Mouse (Mus musculus) midbrain, embryonic 11.5 days (tissue): ENCODE data around the gene Mcat. TPM values are rescaled to one million over a fixed set of nuclear protein-coding genes. Genes with fewer than 3 reads are reported as not detected.

Source experiments
- ATAC-seq: fragments of 200-750 bp; cut with Nextera tagmentation; 2 replicates; pipeline ENCODE4 v1.8.0; 2017; ENCODE audit warnings: moderate TSS enrichment, moderate library complexity; ENCODE audit not compliant: low FRiP score
- DNase-seq: peaks from one replicate; pipeline ENCODE4 v3.0.0; 2015; ENCODE audit warnings: low spot score; ENCODE audit errors: missing footprints
- H3K27ac ChIP-seq: fragments of 300-500 bp; sonication (generic); 2 replicates; pipeline ENCODE4 v1.5.1; 2014; ENCODE audit warnings: low read depth, low read length
- H3K27me3 ChIP-seq: fragments of 300-500 bp; sonication (generic); 2 replicates; pipeline ENCODE4 v1.6.1; 2014; ENCODE audit warnings: mild to moderate bottlenecking, low read length, moderate library complexity, mixed read lengths; ENCODE audit not compliant: control insufficient read depth, insufficient read depth
- H3K36me3 ChIP-seq: fragments of 300-500 bp; sonication (generic); 2 replicates; pipeline ENCODE4 v1.6.1; 2014; ENCODE audit warnings: mild to moderate bottlenecking, low read length, moderate library complexity, mixed read lengths; ENCODE audit not compliant: control insufficient read depth, insufficient read depth
- H3K4me1 ChIP-seq: fragments of 300-500 bp; sonication (generic); 2 replicates; pipeline ENCODE4 v1.6.1; 2014; ENCODE audit warnings: low read length; ENCODE audit not compliant: control insufficient read depth, insufficient read depth
- H3K4me2 ChIP-seq: fragments of 300-500 bp; sonication (generic); 2 replicates; pipeline ENCODE4 v1.6.1; 2014; ENCODE audit warnings: mild to moderate bottlenecking, moderate library complexity
- H3K4me3 ChIP-seq: fragments of 300-500 bp; sonication (generic); 2 replicates; pipeline ENCODE4 v1.5.1; 2014; ENCODE audit warnings: low read depth, low read length
- H3K9ac ChIP-seq: fragments of 300-500 bp; sonication (generic); 2 replicates; pipeline ENCODE4 v1.6.1; 2014; ENCODE audit warnings: low read length
- H3K9me3 ChIP-seq: fragments of 300-500 bp; sonication (generic); 2 replicates; pipeline ENCODE4 v1.6.1; 2016; ENCODE audit warnings: low read length; ENCODE audit not compliant: control insufficient read depth
- WGBS: fragments of 180-500 bp; shearing (Covaris S2); extraction: QIAGEN DNeasy Blood & Tissue Kit; methylation state at CpG from one replicate; pipeline ENCODE4 v1.1.7; 2014; 5-methylcytosine and 5-hydroxymethylcytosine counted together
- polyA plus RNA-seq: library from polyadenylated mRNA; unstranded; fragments of >200 nt; fragmentation: Nextera tagmentation; extraction: Ambion mirVana; gene quantifications from 2 replicates; pipeline ENCODE4 v1.2.1, GENCODE M21; 2014

The Mcat gene
- polyA plus RNA-seq, 1 experiment from 2014 or later, result 36.6 TPM

DNA sequence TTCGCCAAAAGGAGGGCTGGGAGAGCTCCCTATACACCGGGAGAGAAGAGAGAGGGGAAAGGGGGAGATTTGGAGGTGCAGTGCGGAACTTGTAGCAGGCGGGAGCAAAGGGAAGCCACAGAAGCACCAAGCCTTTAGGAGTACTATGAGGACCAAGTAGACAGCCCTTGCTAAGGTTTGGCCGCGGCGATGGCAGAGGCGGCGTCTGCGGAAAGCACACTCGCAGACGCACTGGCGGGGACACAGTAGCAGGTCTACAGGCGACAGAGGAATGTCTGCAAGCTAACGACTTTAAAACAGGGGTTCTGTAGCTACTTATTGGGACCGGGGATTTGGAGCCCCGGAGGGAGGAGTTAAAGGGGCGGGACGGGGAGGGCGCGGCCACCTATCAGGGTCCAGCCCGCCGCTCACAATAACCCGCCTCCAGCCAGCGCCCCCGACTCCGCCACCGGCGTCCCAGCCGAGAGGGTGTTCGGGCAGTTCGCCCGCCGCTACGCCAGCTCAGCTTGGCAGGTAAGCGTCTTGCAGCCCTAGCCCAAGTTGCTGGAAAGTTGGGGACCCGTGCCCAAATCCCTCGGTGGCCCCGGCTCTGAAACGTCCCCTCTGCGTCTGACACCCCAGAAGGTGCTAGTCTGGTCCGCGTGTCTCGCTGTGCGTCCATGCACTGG lies 37.0 kb downstream of the Mcat start, which contains the start of gene Bik:
Gene Bik, plus strand, starts transcription at position 439 of the 668 bp plus-strand sequence.
- WGBS, result under 1% methylated on average over 45 of the region's 45 CpGs
- Histone ChIP-seq H3K9me3 (no peaks in the 10 kb centered on the region), H3K4me2 (peak within 1 kb of the TSS; percentile 96), H3K27ac (no peak within 1 kb of the TSS), H3K4me3 (peak within 1 kb of the TSS; percentile 55), H3K4me1 (peaks cover 20% of the 10 kb centered on the region), H3K9ac (peak within 1 kb of the TSS; percentile 62), H3K27me3 (peaks cover 28% of the 10 kb centered on the region), H3K36me3 (no peaks in the 10 kb centered on the region)
- peak; percentile 96 for DNase-seq
- ATAC-seq, result peak; percentile 81

DNA sequence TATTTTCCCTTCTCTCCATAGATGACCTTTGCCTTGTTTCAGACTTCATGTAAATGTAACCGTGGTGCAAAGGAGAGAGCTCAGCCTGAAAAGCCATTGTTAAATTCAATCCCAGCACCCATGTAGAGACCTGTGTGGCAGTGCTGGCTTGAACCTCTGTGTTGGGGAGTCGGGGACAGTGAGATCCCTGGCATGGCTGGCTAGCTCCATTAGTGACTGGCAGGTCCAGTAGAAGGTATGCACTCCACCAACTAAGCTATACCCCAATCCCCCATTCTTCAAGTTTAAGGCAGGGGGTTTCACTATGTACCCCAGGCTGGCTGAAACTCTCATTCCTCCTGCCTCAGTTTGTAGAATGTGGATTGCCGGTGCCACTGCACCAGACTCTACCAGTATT lies 39.3 kb downstream of the Mcat start:
- no peak overlapping the region for H3K9ac ChIP-seq
- H3K4me1 ChIP-seq, result peaks cover 20% of the 10 kb centered on the region
- WGBS, result 83% methylated on average over 3 of the region's 3 CpGs
- no peak for ATAC-seq
- DNase-seq, result no peak
- H3K27me3 ChIP-seq, result peaks cover 28% of the 10 kb centered on the region
- no peaks in the 10 kb centered on the region for H3K36me3 ChIP-seq
- no peak overlapping the region for H3K4me2 ChIP-seq
- no peak overlapping the region for H3K4me3 ChIP-seq
- H3K9me3 ChIP-seq, result no peaks in the 10 kb centered on the region
- H3K27ac ChIP-seq, result no peak overlapping the region

- no peaks in the 10 kb centered on the region for H3K36me3 ChIP-seq
- peak overlapping the region; percentile 10; the same call in 1 of the 2 replicates for H3K9ac ChIP-seq
- H3K4me3 ChIP-seq, result no peak overlapping the region
- H3K4me2 ChIP-seq, result no peak overlapping the region
- ATAC-seq (0 out of 2 replicates have a peak, but pooled peaks have one; percentile 47), DNase-seq (no peak)
- no peaks in the 10 kb centered on the region for H3K9me3 ChIP-seq
- H3K27me3 ChIP-seq, result peaks cover 28% of the 10 kb centered on the region
- WGBS, result 60% methylated on average over 14 of the region's 14 CpGs
- peak overlapping the region; percentile 36; the same call in 1 of the 2 replicates for H3K27ac ChIP-seq
- H3K4me1 ChIP-seq, result peaks cover 20% of the 10 kb centered on the region
These were observed 39.8 kb downstream of the Mcat start for GRCm38 (mm10) chr15:83523638-83524332.

GRCm38 (mm10) chr15:83523196-83523595 lies 40.4 kb downstream of the Mcat start:
- DNase-seq, result no peak
- H3K4me2 ChIP-seq, result no peak overlapping the region
- H3K4me1 ChIP-seq, result peaks cover 20% of the 10 kb centered on the region

GRCm38 (mm10) chr15:83520861-83521382 lies 42.7 kb downstream of the Mcat start:
- Histone ChIP-seq H3K4me1 (peaks cover 13% of the 10 kb centered on the region), H3K27me3 (peaks cover 5% of the 10 kb centered on the region), H3K4me3 (no peak overlapping the region), H3K36me3 (no peaks in the 10 kb centered on the region), H3K4me2 (no peak overlapping the region), H3K9me3 (no peaks in the 10 kb centered on the region), H3K9ac (no peak overlapping the region), H3K27ac (no peak overlapping the region)
- peak; percentile 71 for DNase-seq
- ATAC-seq, result no peak
- WGBS, result 82% methylated on average over 6 of the region's 6 CpGs

More at GRCm38 (mm10) chr15:83523196-83523595, 40.4 kb downstream of the Mcat start:
- H3K27ac ChIP-seq, result peak overlapping the region; percentile 36; the same call in 1 of the 2 replicates
- no peak overlapping the region for H3K4me3 ChIP-seq
- peak overlapping the region; percentile 10; the same call in 1 of the 2 replicates for H3K9ac ChIP-seq
- H3K9me3 ChIP-seq, result no peaks in the 10 kb centered on the region
- no peak for ATAC-seq
- H3K27me3 ChIP-seq, result peaks cover 25% of the 10 kb centered on the region
- WGBS, result 25% methylated on average over 7 of the region's 7 CpGs
- H3K36me3 ChIP-seq, result no peaks in the 10 kb centered on the region

GRCm38 (mm10) chr15:83518215-83519048 lies 45.2 kb downstream of the Mcat start:
- Histone ChIP-seq H3K4me1 (peaks cover 3% of the 10 kb centered on the region), H3K4me2 (no peak overlapping the region), H3K9me3 (no peaks in the 10 kb centered on the region), H3K27me3 (no peaks in the 10 kb centered on the region), H3K9ac (peak overlapping the region; percentile 25; the same call in 1 of the 2 replicates), H3K27ac (no peak overlapping the region), H3K4me3 (no peak overlapping the region), H3K36me3 (no peaks in the 10 kb centered on the region)
- 37% methylated on average over 20 of the region's 20 CpGs for WGBS
- ATAC-seq (peak; percentile 48), DNase-seq (peak; percentile 97)

- H3K27me3 ChIP-seq, result no peaks in the 10 kb centered on the region
- no peak overlapping the region for H3K4me3 ChIP-seq
- DNase-seq (no peak), ATAC-seq (no peak)
- 74% methylated on average over 5 of the region's 5 CpGs for WGBS
- no peaks in the 10 kb centered on the region for H3K36me3 ChIP-seq
- no peak overlapping the region for H3K4me2 ChIP-seq
- H3K4me1 ChIP-seq, result no peaks in the 10 kb centered on the region
- no peak overlapping the region for H3K9ac ChIP-seq
- no peak overlapping the region for H3K27ac ChIP-seq
- no peaks in the 10 kb centered on the region for H3K9me3 ChIP-seq
These were observed 48.6 kb downstream of the Mcat start for GRCm38 (mm10) chr15:83515018-83515417.

DNA sequence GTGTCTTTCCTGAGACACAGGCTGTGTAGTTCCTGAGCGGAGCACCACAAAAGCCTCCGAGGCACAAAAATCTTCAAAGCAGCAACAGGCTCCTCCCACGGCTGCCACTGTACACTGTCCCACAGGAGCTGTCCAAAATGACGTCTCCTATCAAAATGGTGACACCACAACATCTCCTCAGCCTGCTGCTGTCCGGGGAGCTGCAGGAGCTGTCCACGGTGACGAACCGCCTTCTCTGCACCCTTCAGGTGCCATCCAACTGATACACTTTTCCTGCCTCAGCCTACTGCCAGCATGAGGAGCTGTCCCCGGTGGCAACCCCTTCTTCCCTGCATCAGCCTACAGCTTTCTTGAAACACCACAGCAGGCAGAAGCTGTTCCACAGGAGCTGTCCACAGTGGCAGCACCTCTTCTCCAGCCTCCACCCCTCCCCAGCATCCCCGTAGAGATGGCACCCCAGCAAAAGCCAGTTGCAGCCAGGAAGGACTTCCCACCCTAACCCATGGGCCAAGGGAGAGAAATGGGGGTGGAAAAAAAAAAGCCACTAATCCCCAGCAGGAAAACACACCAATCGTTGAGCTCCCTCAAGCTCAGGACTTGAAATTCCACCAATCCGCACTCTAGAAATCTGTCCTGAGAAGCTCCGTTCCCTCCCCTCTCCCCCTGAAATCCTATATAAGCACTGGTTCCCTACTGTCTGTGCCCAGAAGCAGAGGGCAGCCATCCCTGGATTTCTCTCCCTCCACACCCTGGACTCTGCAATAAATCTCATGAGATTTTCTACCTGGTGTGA lies 50.9 kb downstream of the Mcat start:
- Histone ChIP-seq H3K4me1 (no peaks in the 10 kb centered on the region), H3K27me3 (no peaks in the 10 kb centered on the region), H3K27ac (no peak overlapping the region), H3K4me2 (no peak overlapping the region), H3K4me3 (no peak overlapping the region), H3K36me3 (no peaks in the 10 kb centered on the region), H3K9me3 (no peaks in the 10 kb centered on the region), H3K9ac (no peak overlapping the region)
- 75% methylated on average over 13 of the region's 13 CpGs for WGBS
- DNase-seq (peak; percentile 49), ATAC-seq (no peak)
